Mouse (Mus musculus): ENCODE data around the gene Copz2.

Copz2 gene

GRCm38 (mm10) chr11:96902639-96903635 lies 53.3 kb downstream of the Copz2 start:
- no peak for DNase-seq (ENCODE audit: low spot score)

- no peak for DNase-seq (ENCODE audit: low spot score)
Observed at GRCm38 (mm10) chr11:96906431-96907161, 56.9 kb downstream of the Copz2 start.

- no peak for DNase-seq (ENCODE audit: low spot score)
Observed at GRCm38 (mm10) chr11:96908594-96908993, 58.9 kb downstream of the Copz2 start.

- DNase-seq (ENCODE audit: low spot score): peak; percentile 67
Observed at GRCm38 (mm10) chr11:96910003-96910402, 60.3 kb downstream of the Copz2 start.
